Mouse (Mus musculus) adrenal gland, adult 2 months (tissue): ENCODE measurements around the gene Rad51ap1. TPM values are rescaled to one million over a fixed set of nuclear protein-coding genes. Genes with fewer than 3 reads are reported as not detected.

Experiments
- polyA plus RNA-seq: library from polyadenylated mRNA; depleted of rRNA; stranded (reverse); fragments of >200 nt; gene quantifications from 2 replicates; pipeline ENCODE4 v1.2.3, GENCODE M21; 2012; rRNA removed
- total RNA-seq, 2 experiments: library from RNA; stranded (reverse); gene quantifications; 2 replicates each; pipeline ENCODE4 v1.2.3; 2021

Gene Rad51ap1
- total and polyA plus RNA-seq, 3 experiments = 0.59 to 1.3 (median 1.1) TPM

Other genes with a start within 250 kb of the Rad51ap1 start
- 1 to 10 TPM in 1 of 2 experiments, under 1 TPM in 1; 0.81 to 1.1 TPM for gene Kcna6, start 198.9 kb downstream of the Rad51ap1 start, total RNA-seq
- gene Kcna6, start 198.9 kb downstream of the Rad51ap1 start, polyA plus RNA-seq = 0.47 and 0.66 TPM in 2 replicates
- 100 to 1,000 TPM; 167 to 248 TPM for gene Ndufa9, start 90.5 kb downstream of the Rad51ap1 start, total RNA-seq
- gene Ndufa9, start 90.5 kb downstream of the Rad51ap1 start, polyA plus RNA-seq = 77.2 and 80.4 TPM in 2 replicates
- not detected for gene Akap3, start 86.5 kb downstream of the Rad51ap1 start, total RNA-seq
- gene Akap3, start 86.5 kb downstream of the Rad51ap1 start, polyA plus RNA-seq = 0.03 and 0.04 TPM in 2 replicates
- not detected for gene Dyrk4, start 17.7 kb downstream of the Rad51ap1 start, total RNA-seq
- not detected in 2 replicates for gene Dyrk4, start 17.7 kb downstream of the Rad51ap1 start, polyA plus RNA-seq
- 10 to 100 TPM; 17.4 to 22.1 TPM for gene D6Wsu163e, start 375 bp upstream of the Rad51ap1 start, total RNA-seq
- gene D6Wsu163e, start 375 bp upstream of the Rad51ap1 start, polyA plus RNA-seq = 1.3 and 1.5 TPM in 2 replicates
- not detected for gene Fgf6, start 76.0 kb upstream of the Rad51ap1 start, total RNA-seq
- gene Fgf6, start 76.0 kb upstream of the Rad51ap1 start, polyA plus RNA-seq = not detected in 2 replicates
- gene Fgf23, start 133.3 kb upstream of the Rad51ap1 start, total RNA-seq = not detected
- not detected in 2 replicates for gene Fgf23, start 133.3 kb upstream of the Rad51ap1 start, polyA plus RNA-seq
- gene Tigar, start 170.0 kb upstream of the Rad51ap1 start, total RNA-seq = 10 to 100 TPM; 13.2 to 21.9 TPM
- gene Tigar, start 170.0 kb upstream of the Rad51ap1 start, polyA plus RNA-seq = 2.2 and 3.0 TPM in 2 replicates
- 100 to 1,000 TPM; 481 to 519 TPM for gene Ccnd2, start 212.6 kb upstream of the Rad51ap1 start, total RNA-seq
- gene Ccnd2, start 212.6 kb upstream of the Rad51ap1 start, polyA plus RNA-seq = 76.2 and 127 TPM in 2 replicates